Mouse (Mus musculus) cerebellum, postnatal 36 days (tissue): ENCODE measurements around the gene Rubcnl.

ENCODE experiments used
- DNase-seq, 2 experiments: peaks; one replicate each; pipeline ENCODE4 v3.0.0; 2021 to 2022; ENCODE audit warnings: mixed read lengths in 2 of 2

The Rubcnl gene

DNA sequence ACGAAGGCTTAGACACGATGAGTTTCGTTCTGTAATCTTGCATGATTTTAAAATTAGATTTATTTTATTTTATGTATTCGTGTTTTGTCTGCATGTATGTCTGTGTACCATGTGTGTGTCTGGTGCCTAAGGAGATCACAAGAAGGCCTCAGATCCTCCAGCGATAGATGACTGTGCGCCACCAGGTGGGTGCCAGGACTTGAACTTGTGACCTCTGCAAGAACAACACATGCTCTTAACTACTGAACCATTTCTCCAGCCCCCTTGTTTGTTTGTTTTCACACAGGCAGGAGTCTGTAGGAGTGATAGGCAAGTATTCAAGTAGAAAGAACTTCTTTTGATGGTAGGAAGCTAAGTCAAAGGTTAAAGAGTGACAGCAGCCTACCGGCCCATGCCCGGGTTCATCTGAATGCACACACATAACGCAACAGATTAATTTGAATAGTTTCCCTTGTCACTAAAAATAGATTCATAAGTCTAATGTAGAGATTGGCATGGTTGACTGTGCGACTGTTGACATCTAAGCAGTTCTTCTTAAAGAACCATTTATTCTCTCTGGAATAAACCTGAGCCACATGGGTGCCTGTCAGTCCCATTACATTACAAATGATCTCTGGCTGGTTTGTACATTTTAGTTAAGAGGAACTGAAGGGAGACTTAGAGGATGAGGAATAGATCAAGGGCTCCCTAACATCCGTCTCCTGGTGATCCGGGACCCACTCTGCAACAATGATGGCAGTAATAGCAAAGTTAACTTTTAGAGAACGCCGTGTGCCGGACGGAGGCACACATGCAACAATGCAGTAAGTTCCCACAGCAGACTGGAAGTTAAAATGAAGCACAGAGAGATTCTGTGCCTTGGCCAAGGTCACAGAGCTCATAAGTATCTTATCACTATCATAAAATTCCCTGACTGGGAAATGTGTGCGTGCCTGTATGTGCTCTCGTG lies 2.3 kb downstream of the Rubcnl start:
- DNase-seq = no peak

DNA sequence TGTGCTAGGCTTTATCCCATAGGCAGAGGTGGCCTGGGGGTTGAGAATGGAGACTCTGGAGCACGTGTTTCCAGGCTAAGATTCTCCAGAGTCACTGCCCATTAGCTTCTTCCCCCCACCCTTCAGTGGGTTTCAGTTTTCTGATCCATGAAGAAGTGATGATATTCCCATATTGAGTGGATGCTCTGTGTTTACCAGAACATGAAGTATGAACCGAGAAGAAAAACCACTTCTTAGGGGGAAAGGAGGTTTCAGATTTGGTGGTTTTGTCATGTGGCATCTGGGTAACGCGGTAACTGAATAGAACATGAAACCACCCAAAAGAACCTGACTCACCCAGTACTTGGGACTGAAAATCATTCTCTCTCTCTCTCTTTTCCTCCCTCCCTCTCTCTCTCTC lies 3.0 kb downstream of the Rubcnl start:
- no peak for DNase-seq

DNA sequence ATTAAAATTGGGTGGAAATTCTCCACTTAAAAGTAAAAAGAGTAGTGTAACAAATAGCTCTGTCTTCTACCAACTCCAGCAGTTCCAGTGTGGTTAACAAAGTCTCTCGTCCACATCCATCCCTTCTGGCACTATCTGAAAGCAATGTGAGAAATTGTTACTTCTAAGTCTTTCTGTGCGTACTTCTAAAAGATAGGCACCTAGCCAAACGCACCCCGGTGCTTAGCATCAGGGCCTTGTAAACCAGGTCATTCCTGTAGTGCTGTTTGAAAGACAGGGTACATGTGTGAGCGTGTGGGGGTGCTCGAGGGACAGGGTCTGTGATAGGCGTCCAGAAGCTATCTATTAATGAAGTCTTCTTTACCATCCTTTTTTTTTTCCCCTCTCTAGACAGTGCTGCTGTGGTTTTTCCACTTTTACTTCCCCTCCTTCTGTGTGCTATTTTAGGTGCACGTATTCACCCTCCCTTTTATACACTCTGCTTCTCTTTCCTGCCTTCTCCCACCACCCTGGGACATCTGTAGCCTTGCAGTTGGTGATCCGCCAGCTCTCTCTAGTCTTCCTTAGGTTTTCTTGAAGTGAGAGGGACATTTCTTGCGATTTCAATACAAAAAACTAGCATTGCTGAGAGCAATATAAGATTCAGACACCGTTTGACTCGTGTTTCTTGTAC lies 4.9 kb downstream of the Rubcnl start:
- DNase-seq = no peak

DNA sequence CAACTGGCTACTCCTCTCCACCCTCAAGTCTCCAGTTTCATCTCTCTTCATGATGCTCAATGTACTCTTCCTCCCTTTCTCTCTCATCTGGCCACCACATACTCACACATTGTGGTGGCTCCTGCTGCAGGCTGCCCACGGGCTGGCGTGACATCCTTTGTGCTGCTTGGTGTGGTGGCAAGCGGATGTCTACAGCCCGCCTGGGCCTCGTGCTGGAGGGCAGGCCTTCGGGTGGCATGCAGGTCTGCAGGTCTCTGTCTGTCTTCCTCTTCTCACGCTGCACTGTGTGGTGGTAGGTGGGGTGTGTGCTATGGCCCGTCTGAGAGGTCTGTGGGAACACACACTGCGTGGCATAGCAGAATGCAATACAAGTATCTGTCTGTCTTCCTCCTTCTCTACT lies 6.7 kb downstream of the Rubcnl start:
- no peak for DNase-seq

DNA sequence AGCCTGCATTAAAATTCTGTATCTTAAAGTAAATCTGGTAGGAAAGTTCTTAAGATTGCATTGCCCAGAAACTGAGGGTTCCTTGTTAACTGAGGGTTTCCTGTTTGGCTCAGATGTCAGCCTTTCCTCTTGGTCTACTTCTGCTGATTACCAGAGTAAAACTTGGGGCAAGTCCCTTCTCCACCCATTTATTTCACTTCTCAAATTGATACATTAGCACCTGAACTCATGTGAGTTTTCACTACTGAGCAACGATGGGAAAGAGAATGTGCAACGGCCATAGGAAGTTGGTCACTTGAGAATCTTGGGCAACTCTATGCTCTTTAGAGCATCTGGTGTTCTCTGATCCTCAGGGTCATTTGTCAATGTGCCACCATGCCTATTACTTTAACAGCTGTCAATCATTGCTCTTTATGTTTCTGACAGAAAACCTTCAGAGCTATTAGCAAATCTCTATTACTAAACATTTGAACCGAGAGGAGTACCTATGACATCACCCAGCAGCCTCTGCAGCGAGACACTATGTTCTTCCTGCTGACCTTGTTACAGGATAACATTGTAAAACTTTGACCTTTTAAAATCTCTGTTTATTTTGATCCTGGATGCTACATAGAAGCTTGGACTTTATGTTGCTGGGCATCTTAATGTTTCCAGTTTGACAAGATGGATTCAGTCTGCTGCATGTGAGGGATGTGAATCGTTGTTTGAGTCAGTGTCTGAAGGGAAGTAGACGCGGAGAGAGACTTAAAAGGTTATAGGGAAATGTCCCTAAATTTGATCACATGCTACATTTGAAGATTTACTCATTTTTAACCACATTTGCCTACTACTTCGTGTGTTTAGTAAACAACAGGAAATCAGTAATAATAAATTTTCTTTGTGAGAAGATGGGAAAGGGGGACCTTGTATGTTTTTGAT lies 9.2 kb downstream of the Rubcnl start:
- no peak for DNase-seq

DNA sequence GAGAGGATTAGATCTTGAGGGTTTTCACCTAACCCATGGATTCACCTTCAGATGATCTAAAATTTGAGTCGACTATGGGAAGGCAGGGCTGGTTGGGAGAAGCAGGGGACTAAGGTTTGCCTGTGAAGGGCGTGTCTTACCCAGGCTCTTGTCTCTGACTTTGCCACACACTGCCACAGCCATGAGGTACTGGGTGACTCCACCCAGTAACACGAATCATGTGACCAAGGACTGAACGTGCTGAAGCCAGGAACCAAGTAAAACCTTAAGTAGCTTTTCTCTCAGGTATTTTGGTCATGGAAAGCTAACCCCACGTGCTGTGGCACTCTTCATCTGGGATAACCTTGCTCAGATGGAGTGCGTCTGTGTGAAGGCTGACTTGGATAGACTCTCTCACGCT lies 14.9 kb downstream of the Rubcnl start:
- DNase-seq = no peak

DNA sequence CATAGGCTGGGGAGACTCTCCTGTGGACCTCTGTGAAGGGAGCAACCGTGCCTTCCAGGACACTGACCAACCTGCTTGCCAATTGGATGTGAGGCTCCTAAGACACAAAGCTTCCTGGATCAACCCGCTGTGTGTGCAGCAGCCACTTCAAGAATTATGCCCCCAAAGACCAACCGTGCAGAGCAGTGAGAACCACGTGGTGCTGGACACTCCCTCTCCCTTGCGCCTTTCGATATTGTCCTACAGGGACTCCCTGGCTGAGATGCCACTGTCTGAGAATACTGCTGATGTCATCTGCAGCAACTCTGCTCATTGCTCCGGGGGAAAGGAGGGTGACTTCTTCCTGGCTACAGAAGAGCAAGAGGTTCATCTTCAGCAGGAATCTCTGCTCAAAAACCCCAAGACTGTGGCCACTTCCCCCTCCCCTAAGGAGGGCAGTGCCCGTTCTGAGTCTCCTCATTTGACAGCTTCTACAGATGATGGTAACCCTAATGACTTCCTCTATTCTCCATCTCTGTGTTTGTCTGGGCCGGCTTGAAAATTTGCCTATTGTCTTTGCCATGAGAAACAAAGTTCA lies 16.3 kb downstream of the Rubcnl start:
- DNase-seq = no peak

DNA sequence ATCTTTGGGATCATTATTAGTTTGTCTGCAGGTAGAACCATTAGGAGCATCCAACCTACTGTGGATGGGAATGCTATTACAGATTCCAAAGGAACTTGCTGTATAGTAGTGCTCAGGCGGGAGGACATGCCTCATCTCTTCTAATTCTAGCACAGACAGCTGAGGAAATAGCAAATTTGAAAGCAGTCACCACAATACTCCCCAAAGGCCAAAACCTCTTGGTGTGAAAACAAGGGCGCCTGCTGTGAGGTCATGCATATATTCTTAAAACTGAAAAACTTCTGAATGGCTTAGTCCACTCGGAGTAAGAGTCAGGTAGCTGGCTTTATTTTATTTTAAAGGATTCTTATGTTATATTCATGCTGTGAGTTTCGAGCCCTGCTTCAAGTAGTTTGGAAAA lies 16.9 kb downstream of the Rubcnl start:
- no peak for DNase-seq

DNA sequence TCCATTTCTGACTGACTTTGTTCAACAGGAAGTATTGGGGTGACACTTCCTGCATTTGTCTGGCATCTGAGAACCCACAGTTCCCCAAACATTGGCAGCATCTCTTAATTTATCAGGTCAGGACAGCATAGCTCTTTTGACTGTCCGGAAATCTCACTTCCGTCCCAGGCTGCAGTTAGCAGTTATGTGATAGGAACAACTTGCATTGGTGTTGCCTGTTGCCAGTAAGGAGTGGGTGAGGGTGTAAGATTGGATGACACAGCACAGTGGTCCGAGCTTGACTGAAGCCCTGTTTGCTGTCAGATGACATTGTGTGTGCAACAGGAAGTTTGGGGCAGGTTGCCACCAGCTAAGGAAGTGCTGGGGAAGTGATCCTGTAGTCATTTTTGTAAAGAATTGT lies 18.4 kb downstream of the Rubcnl start:
- DNase-seq = no peak

DNA sequence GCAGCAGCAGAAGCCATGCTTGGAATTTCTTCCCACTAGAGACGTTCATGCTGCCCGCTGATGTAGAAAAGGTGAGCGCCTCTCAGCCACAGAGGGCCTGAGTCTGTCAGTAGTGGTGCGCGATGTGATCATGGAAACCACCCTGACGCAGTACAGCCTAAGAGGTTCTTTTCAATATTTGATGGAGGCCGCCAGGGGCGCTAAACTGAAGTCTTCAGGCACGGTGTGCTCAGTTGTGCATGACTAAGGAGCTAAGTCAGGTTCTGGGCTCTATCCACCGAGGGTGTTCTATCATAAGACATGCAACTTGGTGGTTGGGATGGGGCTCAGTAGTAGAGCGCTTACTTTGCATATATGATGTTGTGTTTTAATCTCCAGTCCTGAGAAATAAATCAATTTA lies 19.6 kb downstream of the Rubcnl start:
- DNase-seq = no peak

DNA sequence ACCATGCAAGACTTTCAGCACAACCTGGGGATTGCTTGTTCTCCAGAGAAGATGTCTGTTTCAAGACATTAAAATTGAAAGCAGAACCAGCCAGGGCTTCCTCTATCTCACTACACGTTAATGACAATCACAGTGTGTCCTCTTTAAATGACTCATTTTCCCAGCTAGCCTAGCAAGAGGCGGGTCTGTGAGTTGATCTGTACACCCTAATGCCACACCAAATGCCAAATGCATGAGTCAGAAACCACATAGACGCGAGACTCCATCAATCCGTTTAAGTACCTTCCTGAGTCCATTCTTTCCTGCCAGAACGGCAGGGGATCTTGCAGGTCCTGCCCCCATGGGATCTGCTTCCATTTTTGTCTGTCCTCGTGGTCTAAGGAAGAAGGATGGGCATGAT lies 29.4 kb downstream of the Rubcnl start:
- DNase-seq = no peak

DNA sequence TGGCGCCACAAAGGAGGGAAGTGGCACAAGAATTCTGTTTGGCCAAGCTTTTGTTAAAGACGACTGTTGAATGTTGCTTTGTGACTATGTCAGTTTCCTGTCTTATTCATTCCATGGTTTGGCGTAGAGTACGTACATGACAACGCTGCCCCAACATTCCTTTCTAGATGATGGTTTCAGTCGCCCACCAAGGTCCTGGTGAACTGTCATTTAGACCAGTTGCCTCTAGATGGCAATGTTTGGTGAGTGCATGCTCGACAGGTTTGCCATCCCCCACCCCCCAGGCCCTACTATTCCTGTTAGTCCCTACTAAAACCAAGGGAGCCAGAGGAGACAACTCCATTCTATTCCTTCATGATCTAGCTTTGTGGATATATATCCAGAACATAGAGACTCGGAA lies 36.6 kb downstream of the Rubcnl start:
- DNase-seq = no peak

DNA sequence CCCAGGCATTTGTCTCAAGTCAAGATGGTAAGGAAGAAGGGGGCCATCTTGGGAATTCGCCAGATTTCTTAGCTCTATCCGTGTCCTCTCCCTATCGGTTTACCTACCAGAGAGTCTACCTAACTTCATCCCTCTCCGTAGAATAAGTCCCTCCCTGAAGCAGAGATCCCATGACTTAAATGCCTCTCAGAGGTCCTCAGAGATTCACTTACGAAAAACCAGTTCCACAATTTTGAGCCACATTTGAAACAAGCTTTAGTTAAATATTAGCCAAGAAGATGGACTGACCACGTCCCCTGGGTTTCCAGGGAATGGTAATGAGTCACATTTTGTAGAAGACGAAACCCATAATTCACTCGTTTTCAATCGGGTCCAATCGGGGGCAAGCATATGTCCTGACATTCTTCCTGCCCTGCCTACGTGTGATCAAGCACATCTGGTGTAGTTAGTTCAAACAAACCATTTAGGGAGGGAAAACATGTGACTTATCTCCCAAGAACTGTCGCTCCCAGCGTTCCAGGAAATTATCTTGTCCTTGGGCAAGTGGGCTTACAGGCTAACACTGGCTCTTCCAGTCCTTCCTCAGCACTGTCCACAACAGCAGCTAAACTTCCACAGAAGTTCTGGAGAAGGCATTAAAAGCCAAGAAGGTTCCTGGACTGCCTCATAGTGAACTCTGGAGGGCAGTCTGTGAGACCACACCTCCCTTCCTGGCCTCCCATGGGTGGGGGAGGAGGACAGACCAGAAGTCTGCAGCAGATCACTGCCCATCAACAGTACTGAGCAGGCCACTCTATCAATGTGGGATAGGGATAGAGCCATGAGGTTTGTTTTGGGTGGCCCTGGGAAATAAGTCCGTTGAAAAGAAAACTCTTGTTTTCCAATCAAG lies 38.9 kb downstream of the Rubcnl start:
- DNase-seq = no peak

DNA sequence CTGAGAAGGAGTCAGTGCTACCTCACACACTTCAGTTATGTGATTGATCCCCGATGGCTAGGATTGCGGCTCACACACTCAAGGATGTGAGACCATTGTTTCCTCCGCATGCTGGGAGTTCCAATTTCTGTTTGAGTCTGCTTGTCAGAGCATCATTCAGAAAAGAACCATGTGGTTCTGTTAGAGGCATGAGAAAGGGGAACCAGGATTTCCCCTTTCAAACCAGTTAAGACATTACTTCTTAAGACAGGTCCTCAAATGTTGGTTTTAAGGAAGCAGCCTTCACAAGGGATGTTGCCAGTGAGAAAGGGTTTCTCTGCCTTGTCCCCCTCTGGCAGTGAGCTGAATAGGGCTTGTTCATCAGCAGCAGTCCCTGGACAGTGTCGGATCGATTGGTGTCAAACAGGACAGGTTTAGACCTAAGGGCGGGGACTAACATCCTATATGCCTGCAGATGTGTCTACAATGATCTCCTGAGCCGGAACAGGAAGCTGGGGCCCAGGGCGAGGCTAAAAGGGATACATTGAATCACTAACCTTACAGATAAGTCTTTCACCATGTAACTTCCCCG lies 41.1 kb downstream of the Rubcnl start:
- DNase-seq = no peak

DNA sequence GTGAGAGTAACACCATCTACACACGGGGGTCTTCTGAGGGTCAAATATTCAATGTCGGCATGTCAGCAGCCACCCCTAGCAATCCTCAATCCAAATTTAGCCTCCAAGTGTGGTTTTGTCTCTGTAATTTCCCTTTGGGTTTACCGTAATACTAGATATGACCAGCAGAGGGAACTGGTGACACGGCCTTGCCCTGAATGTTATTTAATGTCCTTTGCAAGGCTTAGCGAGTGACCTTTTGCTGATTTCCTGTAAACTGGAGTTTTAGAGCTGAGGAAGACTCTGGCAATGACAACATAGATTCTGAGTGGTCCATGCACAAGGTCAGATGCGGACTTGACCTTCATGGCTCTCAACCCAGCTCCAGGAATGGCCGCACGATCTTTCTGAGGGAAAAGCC lies 44.7 kb downstream of the Rubcnl start:
- DNase-seq = peak in 1 of 2 experiments; percentile 9

DNA sequence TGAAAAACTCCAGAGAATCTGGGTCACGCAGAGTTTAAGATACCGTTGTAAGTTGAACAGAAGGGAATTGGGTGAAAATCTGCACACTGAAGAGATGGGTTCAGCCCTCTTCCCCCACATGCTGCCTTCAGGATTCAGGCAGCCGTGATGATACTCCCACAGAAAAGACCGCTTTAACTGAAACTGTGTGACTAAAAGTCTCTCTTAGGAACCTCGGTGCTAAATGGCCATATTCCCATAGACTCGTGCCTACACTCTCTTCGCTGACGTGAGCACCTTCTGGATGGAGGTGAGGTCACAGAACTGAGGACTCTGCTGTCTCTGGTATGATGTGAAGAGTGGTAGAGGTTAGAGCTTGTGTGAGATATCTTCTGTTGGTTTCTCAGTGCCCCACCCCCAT lies 48.1 kb downstream of the Rubcnl start:
- no peak for DNase-seq

DNA sequence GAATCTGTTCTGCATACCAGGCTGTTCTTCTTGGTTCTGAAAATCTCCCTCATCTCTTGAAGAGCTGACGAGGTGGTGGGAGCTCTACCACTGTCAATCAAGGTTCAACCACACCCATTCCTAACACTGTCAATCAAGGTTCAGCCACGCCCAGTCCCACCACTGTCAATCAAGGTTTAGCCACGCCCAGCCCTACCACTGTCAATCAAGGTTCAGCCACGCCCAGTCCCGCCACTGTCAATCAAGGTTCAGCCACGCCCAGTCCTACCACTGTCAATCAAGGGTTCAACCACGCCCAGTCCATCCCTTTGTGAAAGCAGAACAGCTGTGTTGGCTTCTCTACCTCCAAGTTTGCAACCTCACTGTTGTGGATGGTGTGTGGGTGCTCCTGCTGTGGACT lies 48.7 kb downstream of the Rubcnl start:
- no peak for DNase-seq

DNA sequence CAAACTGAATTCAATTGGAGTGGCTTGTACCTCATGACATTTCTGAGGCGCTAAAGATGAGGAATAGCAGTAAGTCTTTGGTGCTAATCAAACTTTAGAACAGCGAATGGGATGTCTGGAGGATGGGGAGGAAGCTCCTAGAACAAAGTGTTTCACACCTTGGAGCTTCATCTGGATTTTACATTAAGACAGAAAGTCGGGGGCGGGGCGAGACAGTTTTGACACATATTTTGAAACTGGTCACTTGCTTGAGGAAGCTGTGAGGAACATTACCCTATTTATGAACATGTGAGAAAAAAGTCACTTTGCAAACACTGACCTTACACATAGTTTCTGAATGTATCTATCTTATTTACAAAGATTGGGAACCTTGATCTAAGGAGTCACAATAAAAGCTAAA lies 49.4 kb downstream of the Rubcnl start:
- DNase-seq = no peak

DNA sequence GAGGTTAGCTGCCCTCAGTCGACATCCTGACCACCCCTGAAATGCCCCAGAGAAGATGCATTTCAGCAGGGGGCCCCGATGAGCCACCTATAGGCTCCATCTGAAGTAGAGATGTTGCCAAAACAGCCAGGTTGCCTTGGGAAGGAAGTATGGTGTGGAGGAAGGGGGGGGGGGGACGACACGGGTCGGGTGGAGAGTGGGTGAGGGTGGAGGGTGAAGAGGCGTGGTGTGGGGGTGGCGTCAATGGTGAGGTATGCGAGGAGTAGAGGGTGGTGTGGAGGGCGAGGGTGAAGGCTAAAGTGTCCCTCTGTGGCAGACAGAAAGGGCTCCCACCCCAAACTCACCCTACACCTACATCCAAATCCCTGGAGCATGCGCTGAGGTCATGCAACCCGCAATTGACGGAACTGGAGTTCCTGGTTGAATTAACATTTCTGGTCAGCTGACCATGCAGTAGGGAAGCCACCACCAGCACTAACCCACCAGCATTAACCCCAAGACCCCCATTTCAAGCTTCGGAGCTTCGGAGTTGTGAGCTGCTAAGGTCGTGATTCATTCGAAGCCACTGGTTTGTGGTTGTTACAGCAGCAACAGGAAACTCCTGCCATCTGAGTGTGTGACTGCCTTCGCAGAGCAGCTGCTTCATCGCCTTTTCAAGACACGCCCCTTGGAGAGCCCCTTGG lies 52.7 kb downstream of the Rubcnl start:
- DNase-seq = no peak

DNA sequence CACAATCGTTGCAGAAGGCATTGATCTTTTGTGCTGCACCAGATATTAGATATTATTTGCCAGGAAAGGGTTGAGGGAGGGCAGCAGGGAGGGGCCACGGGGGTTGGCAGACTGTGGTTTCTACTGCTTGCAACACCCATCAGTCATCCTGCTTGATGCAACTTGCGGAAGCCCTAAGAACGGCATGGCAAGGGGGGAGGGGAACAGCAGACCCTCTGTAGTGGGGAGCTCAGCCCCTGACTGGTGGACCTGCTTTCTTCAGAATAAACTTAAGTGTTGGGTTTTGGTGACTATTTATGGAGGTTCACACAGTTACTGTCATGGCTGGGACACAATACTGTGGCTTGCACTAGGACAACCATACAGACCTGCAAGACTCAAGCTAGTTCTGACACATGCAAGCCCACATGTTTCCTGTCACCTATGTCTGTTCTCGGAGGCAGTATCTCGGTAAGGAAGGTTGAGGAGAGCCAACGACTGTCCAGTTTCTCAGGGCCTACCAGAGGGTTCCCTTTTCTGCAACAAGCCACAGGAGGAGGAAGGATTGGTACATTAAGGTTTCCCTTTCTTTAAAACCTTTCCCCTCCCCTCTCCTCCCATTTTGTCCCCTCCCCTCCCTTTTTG lies 53.6 kb downstream of the Rubcnl start:
- DNase-seq = no peak
